Mouse (Mus musculus): ENCODE measurements at regions not wholly inside any gene's neighbourhood (a gene's known extent, or its start where the extent isn't known, plus 50 kb on each side); places are given as distances from the start of the nearest gene placed in this dataset.

DNA sequence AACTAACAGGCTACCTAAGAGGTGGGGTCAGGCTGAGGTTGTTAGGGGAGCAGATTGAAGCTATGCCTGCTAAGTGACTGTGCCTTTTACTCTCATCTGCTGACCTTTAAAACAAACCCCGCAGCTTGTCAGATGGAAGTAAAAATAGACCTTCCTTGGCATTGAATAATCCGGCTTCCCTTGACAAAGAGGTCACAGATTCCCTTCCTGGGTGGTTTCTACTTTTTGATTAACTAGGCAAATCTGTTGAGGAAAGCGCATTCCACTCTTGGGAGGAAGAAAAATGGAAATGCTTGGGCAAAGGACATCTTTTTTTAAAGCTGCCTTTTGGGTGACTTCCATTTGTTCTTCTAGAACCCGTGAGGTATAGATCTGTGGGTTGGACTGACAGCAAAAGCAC lies 72.3 kb upstream of the Cpne4 start:
- TF ChIP-seq CTCF (IDR thresholded peaks at IDR 0.05; ENCODE audit: borderline replicate concordance, extremely low read depth, insufficient read depth, insufficient read length) (no peak), POLR2A (IDR thresholded peaks at IDR 0.05; ENCODE audit: borderline replicate concordance, extremely low read depth, insufficient read depth, insufficient read length, poor library complexity, severe bottlenecking) (no peak)

Data from brain, embryonic 14.5 days (tissue).